Mouse (Mus musculus) stomach, embryonic 14.5 days (tissue): ENCODE results near the gene Olfr1393. TPM values are rescaled to one million over a fixed set of nuclear protein-coding genes. Genes with fewer than 3 reads are reported as not detected.

Source experiments
- ATAC-seq: fragments of 200-750 bp; cut with Nextera tagmentation; 2 replicates; pipeline ENCODE4 v1.8.0; 2017; ENCODE audit warnings: low read depth, moderate TSS enrichment; ENCODE audit not compliant: insufficient number of reproducible peaks, insufficient read depth, low FRiP score
- H3K27ac ChIP-seq: fragments of 300-500 bp; sonication (generic); 2 replicates; pipeline ENCODE4 v1.5.1; 2014; ENCODE audit warnings: mild to moderate bottlenecking, low read length, moderate library complexity, mixed read lengths
- H3K27me3 ChIP-seq: fragments of 300-500 bp; sonication (generic); 2 replicates; pipeline ENCODE4 v1.6.1; 2014; ENCODE audit warnings: low read length, control low read depth, mixed read lengths; ENCODE audit not compliant: control insufficient read depth, insufficient read depth
- H3K36me3 ChIP-seq: fragments of 300-500 bp; sonication (generic); 2 replicates; pipeline ENCODE4 v1.6.1; 2014; ENCODE audit warnings: mild to moderate bottlenecking, control low read depth, low read length, moderate library complexity, mixed read lengths; ENCODE audit not compliant: control insufficient read depth, insufficient read depth
- H3K4me1 ChIP-seq: fragments of 300-500 bp; sonication (generic); 2 replicates; pipeline ENCODE4 v1.6.1; 2014; ENCODE audit warnings: low read length, control low read depth, mixed read lengths; ENCODE audit not compliant: control insufficient read depth, insufficient read depth
- H3K4me2 ChIP-seq: fragments of 300-500 bp; sonication (generic); replicated peaks from 2 replicates; pipeline ENCODE4 v1.6.1; 2014; ENCODE audit warnings: low read depth, low read length, control low read depth
- H3K4me3 ChIP-seq: fragments of 300-500 bp; sonication (generic); 2 replicates; pipeline ENCODE4 v1.5.1; 2014; ENCODE audit warnings: low read depth, low read length, control low read depth
- H3K9ac ChIP-seq: fragments of 300-500 bp; sonication (generic); replicated peaks from 2 replicates; pipeline ENCODE4 v1.6.1; 2014; ENCODE audit warnings: low read depth, mild to moderate bottlenecking, control low read depth, low read length, moderate library complexity, mixed read lengths
- H3K9me3 ChIP-seq: fragments of 300-500 bp; sonication (generic); 2 replicates; pipeline ENCODE4 v1.6.1; 2016; ENCODE audit warnings: low read depth, low read length, control low read depth; ENCODE audit not compliant: control insufficient read depth
- WGBS: fragments of 180-500 bp; shearing (Covaris S2); extraction: QIAGEN DNeasy Blood & Tissue Kit; methylation state at CpG from one replicate; pipeline ENCODE4 v1.1.7; 2014; 5-methylcytosine and 5-hydroxymethylcytosine counted together
- polyA plus RNA-seq: library from polyadenylated mRNA; unstranded; fragments of >200 nt; fragmentation: Nextera tagmentation; extraction: Ambion mirVana; gene quantifications from 2 replicates; pipeline ENCODE4 v1.2.1, GENCODE M21; 2014

Gene Olfr1393
- polyA plus RNA-seq, 1 experiment from 2014 or later, result not detected

DNA sequence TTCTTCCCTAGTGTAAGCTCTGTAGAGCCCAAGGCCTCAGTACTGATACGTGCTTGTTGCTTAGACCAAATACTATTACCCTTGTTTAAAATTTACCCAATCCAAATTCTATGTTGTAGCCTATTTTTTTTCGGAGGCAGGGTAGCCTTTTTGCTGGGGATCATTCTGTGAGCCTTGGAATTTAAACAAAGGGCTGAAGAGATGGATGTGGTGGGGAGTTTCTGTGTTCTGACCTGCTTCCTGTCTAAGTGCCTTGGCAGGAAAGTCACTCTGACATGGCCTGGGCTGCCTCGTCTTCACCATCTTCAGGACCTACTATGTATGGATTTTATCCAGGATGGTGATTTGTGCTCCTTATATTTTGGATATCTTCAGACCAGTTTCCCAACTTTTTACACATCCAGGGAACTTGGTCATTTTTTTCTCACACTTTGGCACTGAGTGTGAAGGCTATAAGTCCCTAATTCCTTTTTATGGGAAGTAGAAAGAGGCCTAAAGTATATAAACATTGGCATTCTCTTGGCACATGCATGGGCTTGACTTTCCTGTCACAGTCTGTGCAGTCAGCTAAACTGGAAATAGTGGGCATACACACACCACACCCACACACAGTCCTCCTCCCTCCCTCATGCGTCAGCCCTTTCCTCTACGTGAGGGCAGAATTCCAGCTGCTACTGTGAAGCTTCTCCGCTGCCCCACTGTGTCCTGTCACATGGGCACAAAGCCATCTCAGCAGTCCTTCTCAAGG, 29.7 kb upstream of the Olfr1393 start:
- Histone ChIP-seq H3K9me3 (no peaks in the 10 kb centered on the region), H3K27me3 (no peaks in the 10 kb centered on the region), H3K9ac (no peak overlapping the region), H3K4me3 (no peak overlapping the region), H3K4me2 (no peak overlapping the region), H3K4me1 (peaks cover 46% of the 10 kb centered on the region), H3K27ac (peak overlapping the region; percentile 96; the same call in 1 of the 2 replicates), H3K36me3 (no peaks in the 10 kb centered on the region)
- ATAC-seq, result no peak
- 41% methylated on average over 6 of the region's 6 CpGs for WGBS

DNA sequence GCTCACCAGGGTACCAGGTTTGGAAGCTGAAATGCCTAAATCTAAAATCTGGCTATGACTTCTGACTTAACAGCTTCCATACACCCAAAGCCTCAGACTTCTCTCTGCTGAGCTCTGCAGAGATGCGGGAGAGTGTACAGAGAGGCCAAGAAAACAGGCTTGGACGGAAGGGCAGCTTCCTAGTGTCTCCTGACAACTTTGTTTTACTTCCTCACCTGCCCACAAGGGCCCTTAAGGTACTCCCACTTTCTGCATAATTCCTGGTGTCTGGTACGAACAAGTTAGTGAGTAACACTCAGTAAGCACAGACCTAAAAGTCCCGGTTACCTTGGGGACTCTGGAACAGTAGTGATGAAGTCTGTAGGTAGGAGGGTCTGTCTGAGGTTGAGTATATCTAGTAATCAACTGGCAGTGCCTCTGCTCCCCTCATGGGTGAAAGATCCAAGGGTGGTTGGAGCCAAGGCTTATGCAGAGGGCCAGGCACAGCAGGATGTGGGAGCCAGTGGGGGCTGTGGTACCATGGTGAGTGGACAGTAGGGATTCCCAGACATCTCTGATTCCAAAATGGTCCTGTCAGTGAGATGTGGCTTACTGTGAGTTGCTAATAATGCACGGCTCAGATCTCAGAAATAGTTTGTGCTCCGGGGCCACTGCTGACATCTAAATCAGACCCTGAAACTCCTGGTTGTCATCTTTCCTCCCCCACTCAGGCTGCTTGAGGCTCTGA, 29.0 kb upstream of the Olfr1393 start:
- ATAC-seq, result no peak
- WGBS, result 77% methylated on average over 6 of the region's 6 CpGs
- H3K27ac ChIP-seq, result peak overlapping the region; percentile 96; the same call in 1 of the 2 replicates
- H3K4me1 ChIP-seq, result peaks cover 46% of the 10 kb centered on the region
- H3K9me3 ChIP-seq, result no peaks in the 10 kb centered on the region
- no peak overlapping the region for H3K4me2 ChIP-seq
- no peaks in the 10 kb centered on the region for H3K27me3 ChIP-seq
- H3K36me3 ChIP-seq, result peaks cover 4% of the 10 kb centered on the region; the same call in 1 of the 2 replicates
- H3K4me3 ChIP-seq, result no peak overlapping the region
- H3K9ac ChIP-seq, result no peak overlapping the region

DNA sequence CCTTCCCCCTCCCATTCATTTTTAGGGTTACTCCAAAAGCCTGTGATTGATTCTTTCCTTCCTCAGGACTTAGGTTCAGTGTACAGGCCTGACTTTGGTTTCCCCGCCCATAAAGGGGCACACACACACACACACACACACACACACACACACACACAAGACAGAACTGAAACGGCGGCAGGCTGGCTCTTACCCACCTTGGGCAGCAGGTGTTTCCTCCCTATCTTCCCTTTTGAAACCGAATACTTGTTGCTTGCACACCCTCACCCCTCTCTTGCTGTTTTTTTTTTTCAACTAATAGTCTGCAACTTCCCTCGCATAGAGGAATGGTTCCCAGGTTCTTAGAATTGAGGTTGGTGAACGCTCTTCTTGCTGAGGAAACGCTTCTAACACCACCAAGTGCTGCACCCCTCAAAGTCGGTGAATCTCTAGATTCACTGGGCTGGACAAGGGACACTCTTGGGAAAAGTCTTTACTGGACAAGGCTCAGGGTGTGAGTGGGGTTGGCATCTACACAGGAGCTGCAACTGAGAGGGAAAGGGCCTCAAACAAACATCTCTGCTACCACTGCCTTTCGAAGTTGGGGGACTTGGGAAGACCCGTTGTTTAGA, 28.2 kb upstream of the Olfr1393 start:
- Histone ChIP-seq H3K4me2 (peak overlapping the region; percentile 47), H3K9ac (peak overlapping the region; percentile 79; the same call in 1 of the 2 replicates), H3K36me3 (peaks cover 6% of the 10 kb centered on the region; the same call in 1 of the 2 replicates), H3K4me3 (peak overlapping the region; percentile 74), H3K4me1 (peaks cover 42% of the 10 kb centered on the region), H3K27ac (peak overlapping the region; percentile 96), H3K9me3 (no peaks in the 10 kb centered on the region), H3K27me3 (no peaks in the 10 kb centered on the region)
- ATAC-seq, result no peak; the same call in 1 of the 2 replicates
- 23% methylated on average over 10 of the region's 10 CpGs for WGBS

DNA sequence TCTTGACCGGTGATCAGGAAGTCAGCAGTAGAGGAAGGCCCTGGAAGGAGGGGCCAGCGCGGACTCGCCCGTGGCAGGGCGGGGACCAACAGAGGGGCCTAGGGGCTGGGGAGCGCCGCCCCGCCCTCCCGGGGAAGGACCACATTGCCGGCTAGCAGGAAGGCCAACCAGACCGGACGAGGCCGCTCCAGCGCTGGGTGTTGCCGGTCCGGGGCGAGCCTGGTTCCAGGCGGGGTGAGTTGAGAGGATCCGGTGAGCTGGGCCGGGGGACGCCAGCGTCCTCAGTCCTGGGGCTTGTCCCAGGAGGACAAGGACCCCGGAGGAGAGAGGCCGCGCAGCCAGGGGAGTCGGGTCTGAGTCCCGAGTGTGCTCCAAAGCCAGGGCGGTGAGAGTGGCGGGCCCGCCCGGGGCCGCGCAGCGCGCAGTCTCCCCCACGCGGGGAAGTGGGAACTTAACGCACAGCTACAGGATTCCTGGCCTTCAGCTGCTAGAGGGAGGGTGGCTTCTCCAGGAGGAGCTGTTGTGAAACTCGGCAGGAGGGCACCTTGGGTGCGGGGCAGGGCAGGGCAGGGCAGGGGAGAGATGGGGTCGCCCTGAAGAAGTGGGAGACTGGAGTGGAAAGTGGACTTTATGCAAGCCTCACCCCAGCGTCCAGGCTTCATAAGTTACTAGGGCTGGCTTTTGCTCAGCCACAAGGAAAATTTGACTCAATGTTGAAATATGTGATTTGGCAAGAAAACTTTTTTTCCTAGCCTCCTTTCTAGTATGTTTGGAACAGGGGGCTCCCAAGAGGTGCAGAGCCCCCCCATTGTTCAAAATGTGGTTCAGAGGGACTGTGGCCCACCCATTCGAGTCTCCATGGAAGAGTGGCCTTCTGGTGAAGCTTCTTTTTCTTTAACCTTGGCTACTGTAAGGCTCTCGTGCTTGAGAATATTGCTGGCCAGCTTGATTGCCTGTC, 27.4 kb upstream of the Olfr1393 start:
- 2% methylated on average over 44 of the region's 45 CpGs for WGBS
- Histone ChIP-seq H3K4me2 (peak overlapping the region; percentile 47), H3K9me3 (no peaks in the 10 kb centered on the region), H3K4me1 (peaks cover 36% of the 10 kb centered on the region), H3K9ac (peak overlapping the region; percentile 79), H3K27me3 (no peaks in the 10 kb centered on the region), H3K27ac (peak overlapping the region; percentile 96), H3K36me3 (peaks cover 10% of the 10 kb centered on the region; the same call in 1 of the 2 replicates), H3K4me3 (peak overlapping the region; percentile 74)
- ATAC-seq, result peak; percentile 97

DNA sequence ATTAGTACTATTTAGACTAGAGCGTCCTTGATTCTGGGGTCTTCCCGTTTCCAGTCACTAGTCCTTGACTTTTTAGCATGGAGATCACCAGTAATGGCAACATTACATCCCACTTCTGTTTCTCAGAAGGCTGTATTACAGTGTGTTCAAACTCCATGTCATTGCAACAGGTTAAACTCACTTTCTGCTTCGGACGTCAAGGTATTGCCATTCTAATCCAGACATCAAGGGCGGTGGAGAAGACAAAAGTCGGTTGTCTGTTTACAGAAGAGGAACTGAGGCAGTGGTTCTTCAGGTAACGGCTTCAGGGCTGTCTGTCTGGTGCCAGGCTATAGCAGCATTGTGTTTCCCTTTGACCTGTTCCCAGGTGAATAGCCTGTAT, 26.7 kb upstream of the Olfr1393 start:
- ATAC-seq, result no peak
- no peak overlapping the region for H3K27ac ChIP-seq
- peak overlapping the region; percentile 74 for H3K4me3 ChIP-seq
- peak overlapping the region; percentile 79; the same call in 1 of the 2 replicates for H3K9ac ChIP-seq
- peaks cover 36% of the 10 kb centered on the region for H3K4me1 ChIP-seq
- H3K36me3 ChIP-seq, result peaks cover 10% of the 10 kb centered on the region; the same call in 1 of the 2 replicates
- H3K9me3 ChIP-seq, result no peaks in the 10 kb centered on the region
- no peaks in the 10 kb centered on the region for H3K27me3 ChIP-seq
- WGBS, result 56% methylated on average over 7 of the region's 7 CpGs
- H3K4me2 ChIP-seq, result peak overlapping the region; percentile 47

DNA sequence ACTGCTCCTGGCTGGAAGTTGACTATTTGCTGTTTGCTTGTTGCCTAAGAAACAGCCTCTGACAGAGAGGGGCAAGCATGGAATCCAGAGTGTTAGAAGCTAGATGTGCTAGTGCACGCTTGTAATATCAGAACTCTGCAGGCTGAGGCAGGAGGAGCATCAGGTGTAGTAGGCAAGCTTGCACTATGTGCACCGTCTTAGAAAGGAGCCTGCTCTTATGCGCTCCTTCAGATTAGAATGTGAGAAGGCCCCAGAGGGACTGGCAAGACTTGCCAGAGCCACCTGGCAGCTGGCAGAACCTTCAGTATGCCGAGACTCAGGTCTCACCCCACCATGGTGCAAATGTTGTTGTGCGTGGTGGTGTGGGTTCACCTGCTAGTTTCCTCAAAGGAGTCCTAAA, 26.1 kb upstream of the Olfr1393 start:
- Histone ChIP-seq H3K27me3 (no peaks in the 10 kb centered on the region), H3K4me3 (no peak overlapping the region; the same call in 1 of the 2 replicates), H3K9ac (no peak overlapping the region), H3K9me3 (no peaks in the 10 kb centered on the region), H3K4me2 (peak overlapping the region; percentile 47; the same call in 1 of the 2 replicates), H3K27ac (no peak overlapping the region), H3K4me1 (peaks cover 33% of the 10 kb centered on the region), H3K36me3 (peaks cover 10% of the 10 kb centered on the region; the same call in 1 of the 2 replicates)
- ATAC-seq, result no peak
- WGBS, result 91% methylated on average over 5 of the region's 5 CpGs

DNA sequence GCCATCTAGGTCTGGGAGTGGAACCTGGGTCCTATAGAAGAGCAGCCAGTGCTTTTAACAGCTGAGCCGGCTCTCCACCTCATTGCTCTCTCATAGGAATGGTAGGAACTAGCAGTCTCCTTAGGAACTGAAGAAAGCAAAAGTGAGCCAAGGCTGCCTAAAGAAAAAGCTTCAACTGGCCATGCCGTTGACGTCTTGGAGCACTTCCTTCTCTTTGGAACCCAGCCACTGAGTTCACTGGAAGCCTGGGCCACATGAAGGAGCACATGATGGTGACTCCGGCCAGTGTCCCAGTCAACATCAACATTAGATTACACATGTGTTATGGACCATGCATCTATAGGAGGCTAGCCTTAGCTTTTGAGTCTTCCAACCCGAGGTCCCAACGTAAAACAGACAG, 25.1 kb upstream of the Olfr1393 start:
- H3K9me3 ChIP-seq, result no peaks in the 10 kb centered on the region
- H3K27me3 ChIP-seq, result no peaks in the 10 kb centered on the region
- 88% methylated on average over 6 of the region's 6 CpGs for WGBS
- no peak overlapping the region for H3K27ac ChIP-seq
- H3K36me3 ChIP-seq, result peaks cover 10% of the 10 kb centered on the region; the same call in 1 of the 2 replicates
- ATAC-seq, result no peak
- H3K9ac ChIP-seq, result no peak overlapping the region
- no peak overlapping the region for H3K4me2 ChIP-seq
- H3K4me3 ChIP-seq, result no peak overlapping the region
- peaks cover 29% of the 10 kb centered on the region for H3K4me1 ChIP-seq
